Mouse (Mus musculus): Measurements from ENCODE around the gene Zfp512. TPM values are rescaled to one million over a fixed set of nuclear protein-coding genes. Genes with fewer than 3 reads are reported as not detected.

The Zfp512 gene
- total RNA-seq (2023): 10 to 100 TPM; 38.2 to 40.7 TPM

DNA sequence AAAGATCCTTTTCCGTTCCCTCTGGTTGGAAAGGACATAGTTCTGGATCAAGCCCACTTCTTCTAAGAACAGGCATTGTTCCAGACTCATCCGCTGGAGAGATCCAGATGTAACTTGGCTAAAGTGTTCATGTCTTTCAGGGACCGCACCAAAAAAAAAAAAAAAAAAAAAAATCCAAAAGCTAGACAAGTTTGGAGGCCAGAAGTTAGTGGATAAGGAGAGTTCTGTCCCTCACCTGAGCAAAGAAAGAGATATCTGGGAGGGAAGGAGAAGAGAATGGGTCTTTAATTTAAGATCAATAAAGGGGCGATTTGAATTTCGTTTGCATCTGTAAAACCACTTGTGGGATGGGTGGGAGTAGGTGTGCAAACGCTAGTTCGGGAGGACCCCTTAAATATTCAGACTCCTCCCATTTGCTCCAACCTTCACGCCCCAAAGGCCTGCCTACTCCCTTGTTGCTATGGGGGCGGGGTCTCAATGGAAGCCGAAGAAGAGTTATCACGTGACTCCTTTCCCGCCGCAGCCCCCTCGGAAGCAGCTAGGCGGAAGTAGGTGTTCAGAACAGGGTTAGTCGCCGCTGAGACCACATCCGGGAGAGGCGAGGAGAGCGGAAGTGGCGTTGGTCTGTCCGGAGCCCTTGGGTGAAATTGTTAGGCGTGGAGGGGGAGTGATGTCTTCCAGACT lies at the start of gene Zfp512:
Gene Zfp512 (plus strand): TSS at position 554 of the 684 bp plus-strand sequence.

DNA sequence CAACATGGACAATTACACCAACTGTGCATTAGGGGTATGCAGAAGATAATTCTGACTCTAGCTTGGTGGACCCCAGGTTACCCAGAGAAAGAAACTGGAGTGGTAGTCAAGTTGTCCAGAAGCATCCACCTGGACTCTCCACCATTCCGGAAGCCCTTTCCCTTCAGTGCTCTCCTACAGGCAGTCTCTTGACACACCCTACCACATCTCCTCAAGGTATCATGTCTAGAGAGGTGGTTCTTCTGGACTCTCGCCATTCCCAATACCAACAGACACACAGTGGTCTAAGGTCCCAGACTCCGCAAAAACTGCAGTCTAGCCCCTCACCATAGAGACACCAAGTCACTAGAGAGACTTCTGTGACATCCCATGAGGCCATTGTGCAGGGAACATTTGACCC lies 33.2 kb downstream of the Zfp512 start, which contains the start of gene 4930548H24Rik:
Gene 4930548H24Rik (plus strand): TSS at position 301 of the 400 bp plus-strand sequence.

DNA sequence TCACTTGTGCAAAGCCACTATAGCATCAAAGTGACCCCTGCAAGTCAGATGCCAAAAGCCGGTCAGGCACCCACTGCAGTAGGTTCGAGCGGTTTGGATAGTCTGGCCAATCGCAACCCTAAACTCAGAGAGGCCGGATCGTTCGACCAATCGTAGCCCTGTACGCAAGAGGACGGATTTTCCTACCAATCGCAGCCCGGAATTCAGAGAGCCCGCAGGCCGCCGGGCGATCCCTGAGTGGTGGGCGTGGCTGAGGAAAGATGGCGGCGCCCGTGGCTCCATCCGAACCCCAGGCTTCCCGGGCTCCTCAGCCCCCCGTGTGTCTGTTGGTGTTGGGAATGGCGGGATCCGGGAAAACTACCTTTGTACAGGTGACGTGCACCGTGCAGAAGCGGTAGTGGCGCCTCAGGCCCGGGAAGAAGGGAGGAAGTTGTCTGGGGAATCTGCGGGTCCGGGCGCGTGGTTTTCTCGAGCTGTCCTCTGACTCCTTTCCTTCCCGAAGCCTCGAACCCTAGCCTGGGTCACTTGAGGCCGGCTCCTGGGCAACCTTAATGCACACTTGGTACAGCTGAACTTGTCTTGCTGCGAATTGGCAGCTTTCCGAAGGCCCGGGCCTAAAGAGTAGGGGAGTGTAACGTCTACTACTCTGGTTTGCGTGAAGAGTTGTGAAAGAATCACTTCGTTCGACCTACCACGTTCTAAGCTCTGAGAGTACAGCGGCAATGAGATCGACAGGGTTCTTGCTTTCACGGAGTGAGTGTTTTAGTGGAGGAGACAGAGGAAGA lies 42.5 kb downstream of the Zfp512 start, which contains the start of gene Gpn1:
Gene Gpn1 (plus strand): TSS at position 229 of the 785 bp plus-strand sequence.

DNA sequence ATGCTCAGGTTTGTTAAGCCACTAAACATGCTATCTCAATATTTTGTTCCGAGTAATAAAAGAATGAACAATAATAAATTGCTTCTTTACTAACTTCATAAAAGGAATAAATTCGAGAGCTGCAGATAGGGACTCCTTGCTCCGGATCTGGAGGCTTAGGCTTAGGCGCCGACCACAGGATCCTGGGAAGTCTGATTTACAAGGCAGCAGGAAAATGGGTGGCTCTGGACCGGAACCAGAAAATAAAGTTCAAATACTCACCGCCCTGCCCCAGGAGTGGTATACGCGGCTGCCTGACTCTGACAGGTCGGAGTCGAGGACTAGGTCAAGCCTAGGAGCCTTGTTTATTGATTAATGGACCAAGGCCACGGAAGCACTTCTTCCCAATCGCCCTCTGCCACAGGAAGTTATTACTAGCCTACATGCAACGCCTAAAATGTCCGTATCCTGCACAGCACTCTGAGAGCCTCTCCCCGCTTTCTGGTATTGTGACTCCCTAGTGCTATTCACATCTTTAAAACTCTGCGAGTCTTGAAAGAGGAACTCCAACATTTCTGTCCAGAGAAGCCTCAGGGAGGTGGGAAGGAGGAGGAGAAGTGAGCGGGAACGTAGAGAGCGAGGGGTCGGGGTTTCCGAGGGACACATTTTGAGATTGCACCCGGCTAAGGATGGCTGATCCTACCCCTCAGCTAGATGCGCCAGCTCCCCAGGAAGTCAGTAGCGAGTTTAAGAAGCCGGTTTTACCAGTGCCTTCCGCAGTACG lies 74.3 kb downstream of the Zfp512 start, which contains the start of gene Slc4a1ap:
Gene Slc4a1ap (plus strand): TSS at position 642 of the 763 bp plus-strand sequence.

DNA sequence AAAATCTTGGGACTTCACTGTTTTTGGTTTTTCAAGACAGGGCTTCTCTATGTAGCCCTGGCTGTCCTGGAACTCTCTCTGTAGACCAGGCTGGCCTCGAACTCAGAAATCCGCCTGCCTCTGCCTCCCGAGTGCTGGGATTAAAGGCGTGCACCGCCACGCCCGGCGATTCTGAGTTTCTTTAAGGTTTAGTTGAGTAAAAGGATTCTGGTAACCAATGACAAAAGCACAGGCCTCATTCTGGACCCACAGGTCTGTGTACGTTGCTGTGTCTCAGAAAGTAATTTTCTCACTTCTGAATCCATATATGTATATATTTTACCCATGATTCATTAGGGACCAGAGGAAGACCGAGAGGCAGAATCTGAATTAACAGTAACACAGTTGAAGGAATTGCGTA lies 75.5 kb downstream of the Zfp512 start, which contains the start of gene Supt7l:
Gene Supt7l (minus strand): TSS at position 101 of the 400 bp plus-strand sequence.

Other genes starting within 250 kb of the Zfp512 start
- gene Ppm1g, start 231.7 kb upstream of the Zfp512 start, total RNA-seq (2023): 100 to 1,000 TPM; 134 to 136 TPM
- 100 to 1,000 TPM; 162 to 163 TPM for gene Nrbp1, start 211.6 kb upstream of the Zfp512 start, total RNA-seq (2023)
- gene Gm9970, start 211.2 kb upstream of the Zfp512 start, total RNA-seq (2023): not detected
- 10 to 100 TPM; 17.3 to 30.1 TPM for gene Krtcap3, start 200.7 kb upstream of the Zfp512 start, total RNA-seq (2023)
- 10 to 100 TPM; 14.2 to 18.8 TPM for gene Ift172, start 161.3 kb upstream of the Zfp512 start, total RNA-seq (2023)
- gene Fndc4, start 156.4 kb upstream of the Zfp512 start, total RNA-seq (2023): not detected
- gene Gckr, start 155.0 kb upstream of the Zfp512 start, total RNA-seq (2023): not detected
- gene 4930548H24Rik, start 33.3 kb downstream of the Zfp512 start, total RNA-seq (2023): 1 to 10 TPM; 3.2 to 3.4 TPM
- 10 to 100 TPM; 50.6 TPM for gene Gpn1, start 42.3 kb downstream of the Zfp512 start, total RNA-seq (2023)
- gene Slc4a1ap, start 74.6 kb downstream of the Zfp512 start, total RNA-seq (2023): 10 to 100 TPM; 70.4 to 77.8 TPM
- 10 to 100 TPM; 25.0 to 26.2 TPM for gene Supt7l, start 75.4 kb downstream of the Zfp512 start, total RNA-seq (2023)
- 100 to 1,000 TPM; 143 to 152 TPM for gene Mrpl33, start 144.5 kb downstream of the Zfp512 start, total RNA-seq (2023)
- 10 to 100 TPM in 1 of 2 experiments, 1 to 10 TPM in 1; 9.3 to 14.0 TPM for gene Rbks, start 245.2 kb downstream of the Zfp512 start, total RNA-seq (2023)
- gene Babam2, start 245.3 kb downstream of the Zfp512 start, total RNA-seq (2023): 10 to 100 TPM; 37.6 to 51.4 TPM

All from T-cell, adult 66 days (primary cell).